Mouse (Mus musculus) G1E-ER4 (cell line): ENCODE data around the gene Smurf2. TPM values are rescaled to one million over a fixed set of nuclear protein-coding genes. Genes with fewer than 3 reads are reported as not detected.

Experiments
- GATA1 ChIP-seq: IDR thresholded peaks from one replicate; pipeline ENCODE4 v1.8.0; 2012; ENCODE audit warnings: low read length, inconsistent platforms
- polyA plus RNA-seq: library from polyadenylated mRNA; stranded (reverse); fragments of >175 nt; gene quantifications from 2 replicates; pipeline ENCODE4 v1.2.3, GENCODE M21; 2012

Gene Smurf2
- polyA plus RNA-seq, 1 experiment, result 2.8 TPM

DNA sequence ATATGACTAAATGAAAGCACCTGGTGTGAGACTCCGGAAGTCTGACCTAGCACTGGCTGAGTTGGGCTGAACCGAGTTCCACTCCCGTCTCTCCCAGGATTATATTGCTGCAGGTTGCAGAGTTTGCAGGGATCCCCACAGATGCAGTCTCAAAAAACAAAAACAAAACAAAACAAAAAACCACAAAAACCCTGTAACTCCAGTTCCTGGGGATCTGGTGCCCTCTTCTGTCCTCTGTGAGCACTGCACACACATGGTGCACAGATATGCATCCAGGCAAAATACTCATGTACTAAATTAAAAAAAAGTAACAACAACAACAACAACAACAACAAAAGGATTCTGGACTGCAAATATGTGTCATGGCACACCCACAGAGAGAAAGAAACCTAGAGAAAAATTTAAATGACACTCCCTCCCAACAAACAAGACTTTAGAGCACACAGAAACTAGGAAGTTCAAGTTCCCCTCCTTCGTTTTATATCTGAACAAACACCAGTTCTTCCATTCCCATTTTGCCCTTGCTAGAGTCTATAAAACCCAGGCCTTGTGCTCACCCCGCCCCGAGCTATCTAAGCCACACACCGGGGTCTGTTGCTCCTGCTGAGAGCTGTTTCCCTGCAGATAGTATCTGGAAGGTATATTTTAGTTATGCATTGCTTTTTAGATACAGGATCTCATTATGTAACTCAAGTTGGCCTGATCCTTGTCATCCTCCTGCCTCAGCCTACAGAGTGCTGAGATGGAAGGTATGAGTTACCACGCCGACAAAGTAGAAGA lies 150.1 kb downstream of the Smurf2 start:
- no peak for TF ChIP-seq GATA1

Other genes with a start within 250 kb of the Smurf2 start
- not detected in 2 replicates for gene Pecam1, start 170.1 kb downstream of the Smurf2 start, polyA plus RNA-seq
- not detected in 2 replicates for gene Milr1, start 169.5 kb downstream of the Smurf2 start, polyA plus RNA-seq
- 2.2 and 2.6 TPM in 2 replicates for gene Polg2, start 141.2 kb downstream of the Smurf2 start, polyA plus RNA-seq
- gene Ddx5, start 131.5 kb downstream of the Smurf2 start, polyA plus RNA-seq, result 1,620 and 1,930 TPM in 2 replicates
- 1.0 and 1.6 TPM in 2 replicates for gene Cep95, start 131.5 kb downstream of the Smurf2 start, polyA plus RNA-seq
- 10.4 TPM in 2 replicates for gene Kpna2, start 78.8 kb upstream of the Smurf2 start, polyA plus RNA-seq
- 0.44 and 0.45 TPM in 2 replicates for gene 1810010H24Rik, start 105.0 kb upstream of the Smurf2 start, polyA plus RNA-seq
- gene Bptf, start 211.4 kb upstream of the Smurf2 start, polyA plus RNA-seq, result 105 and 110 TPM in 2 replicates